Mouse (Mus musculus): ENCODE results near the gene Cotl1.

Cotl1 gene

DNA sequence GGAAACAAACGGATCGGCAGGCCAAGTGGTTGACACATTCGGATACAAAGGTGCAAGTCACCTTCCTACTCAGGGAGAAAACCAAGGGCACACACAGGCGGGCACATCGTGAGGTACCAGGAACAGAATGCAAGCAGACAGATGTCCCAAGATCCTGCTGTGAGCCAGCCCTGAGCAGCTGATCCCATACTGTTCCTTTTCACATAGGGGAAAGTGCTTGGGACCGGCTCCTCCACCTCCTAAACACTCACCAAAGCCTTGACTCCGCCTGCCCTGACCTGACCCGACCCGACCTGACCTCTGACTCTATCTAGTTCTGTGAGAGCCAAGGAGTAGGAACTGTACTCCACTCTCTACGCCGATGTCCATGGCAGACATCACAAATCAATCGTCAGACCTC is 22.9 kb downstream of the Cotl1 start:
- DNase-seq (ENCODE audit: low spot score in 2 of 2), result no peak

DNA sequence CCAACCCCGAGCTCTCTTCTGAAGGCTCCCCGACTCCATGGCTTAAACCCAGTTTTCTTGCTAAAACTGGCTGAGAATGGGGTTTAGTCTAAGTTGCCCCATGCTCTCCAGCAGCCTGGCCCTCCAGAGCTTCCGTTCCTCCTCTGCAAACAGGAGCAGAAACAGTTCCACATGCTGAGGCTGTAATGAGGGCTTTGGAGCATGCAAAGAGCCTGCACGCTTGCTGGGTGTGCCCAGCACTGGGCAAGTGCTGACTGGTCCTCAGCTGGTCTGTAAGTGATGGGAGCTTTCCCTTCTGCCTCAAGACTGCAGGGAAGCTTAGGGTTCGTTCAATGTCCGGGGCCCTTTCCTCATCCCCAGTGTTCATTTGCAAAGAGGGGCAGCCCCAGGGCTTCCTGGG is 24.1 kb downstream of the Cotl1 start:
- no peak for DNase-seq (ENCODE audit: low spot score in 2 of 2)

DNA sequence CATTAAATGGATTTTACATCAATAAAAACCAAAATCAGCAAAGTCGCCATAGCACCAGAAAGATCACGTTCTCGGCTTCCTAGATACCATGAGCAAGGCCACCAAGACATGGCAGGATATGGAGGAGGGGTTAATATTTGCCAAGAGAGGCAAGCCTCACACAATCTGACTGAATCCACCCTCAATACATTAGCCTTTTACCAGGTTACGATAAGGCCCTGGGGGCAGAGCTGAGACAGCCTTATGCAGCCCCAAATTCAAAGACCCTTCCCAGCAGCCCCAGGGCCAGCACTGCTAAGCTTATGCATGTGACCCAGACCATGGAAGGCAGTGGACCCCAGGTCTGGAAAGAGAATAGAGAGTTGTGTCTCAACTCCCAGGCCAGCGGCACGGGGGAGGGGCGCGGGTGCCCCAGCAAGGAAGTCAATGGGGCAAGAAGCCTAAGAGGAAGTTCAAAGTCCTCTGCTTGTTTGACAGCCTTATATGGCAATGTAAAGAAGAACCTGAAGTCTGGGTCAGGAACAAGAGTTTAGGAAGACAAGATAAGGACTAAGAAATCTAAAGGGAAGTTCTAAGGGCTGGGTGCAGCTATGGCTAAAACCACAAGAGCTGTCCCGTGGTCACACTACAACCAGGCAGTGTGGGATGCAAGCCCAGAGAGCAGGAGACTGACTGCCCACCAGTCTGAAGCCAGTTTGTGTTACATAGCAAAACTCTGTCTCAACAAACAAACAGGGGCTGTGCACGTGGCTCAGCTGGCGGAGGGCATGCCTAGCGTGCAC is 27.5 kb downstream of the Cotl1 start:
- DNase-seq (ENCODE audit: low spot score in 2 of 2), result no peak

DNA sequence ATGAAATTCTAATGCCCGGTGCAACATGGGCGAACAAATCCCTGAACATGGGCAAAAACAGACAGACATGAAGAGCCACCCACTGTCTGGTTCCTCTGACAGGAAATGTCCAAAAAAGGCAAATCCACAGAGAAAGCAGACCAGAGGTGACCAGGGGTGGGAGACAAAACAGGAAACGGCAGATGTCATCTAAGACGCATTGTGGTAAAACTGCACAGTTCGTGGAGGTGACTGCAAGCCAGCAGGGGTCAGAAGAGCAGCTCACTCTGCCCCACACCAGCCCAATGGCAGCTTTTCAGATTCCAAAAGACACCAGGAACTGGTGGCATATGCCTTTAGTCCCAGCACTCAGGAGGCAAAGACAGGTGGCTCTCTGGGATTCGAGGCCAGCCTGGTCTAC is 28.4 kb downstream of the Cotl1 start:
- DNase-seq (ENCODE audit: low spot score in 2 of 2), result no peak

DNA sequence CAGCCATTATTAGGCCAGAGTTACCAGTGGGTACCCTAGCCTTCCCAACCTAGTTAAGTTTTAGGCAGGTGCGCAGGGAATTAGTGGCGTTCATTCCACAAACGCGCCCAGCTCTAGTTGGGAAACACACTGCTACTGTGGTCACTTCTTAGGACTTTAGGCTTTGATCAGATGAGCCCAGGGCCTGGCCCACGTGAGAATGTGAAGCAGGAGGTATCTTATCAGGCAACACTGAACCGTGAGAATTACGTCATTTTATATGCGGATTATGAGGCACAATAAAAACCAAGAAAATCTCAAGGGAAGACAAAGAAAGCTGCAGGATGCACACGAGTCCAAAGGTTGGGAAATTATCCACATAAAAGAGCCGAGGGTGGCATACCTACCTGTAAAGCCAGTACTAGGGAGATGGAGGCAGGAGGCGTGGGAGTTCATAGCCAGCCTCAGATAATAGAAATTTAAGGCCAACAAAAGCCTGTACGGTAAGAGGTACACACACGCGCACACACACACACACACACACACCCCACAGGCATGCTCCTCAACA is 29.3 kb downstream of the Cotl1 start:
- DNase-seq (ENCODE audit: low spot score in 2 of 2), result no peak

DNA sequence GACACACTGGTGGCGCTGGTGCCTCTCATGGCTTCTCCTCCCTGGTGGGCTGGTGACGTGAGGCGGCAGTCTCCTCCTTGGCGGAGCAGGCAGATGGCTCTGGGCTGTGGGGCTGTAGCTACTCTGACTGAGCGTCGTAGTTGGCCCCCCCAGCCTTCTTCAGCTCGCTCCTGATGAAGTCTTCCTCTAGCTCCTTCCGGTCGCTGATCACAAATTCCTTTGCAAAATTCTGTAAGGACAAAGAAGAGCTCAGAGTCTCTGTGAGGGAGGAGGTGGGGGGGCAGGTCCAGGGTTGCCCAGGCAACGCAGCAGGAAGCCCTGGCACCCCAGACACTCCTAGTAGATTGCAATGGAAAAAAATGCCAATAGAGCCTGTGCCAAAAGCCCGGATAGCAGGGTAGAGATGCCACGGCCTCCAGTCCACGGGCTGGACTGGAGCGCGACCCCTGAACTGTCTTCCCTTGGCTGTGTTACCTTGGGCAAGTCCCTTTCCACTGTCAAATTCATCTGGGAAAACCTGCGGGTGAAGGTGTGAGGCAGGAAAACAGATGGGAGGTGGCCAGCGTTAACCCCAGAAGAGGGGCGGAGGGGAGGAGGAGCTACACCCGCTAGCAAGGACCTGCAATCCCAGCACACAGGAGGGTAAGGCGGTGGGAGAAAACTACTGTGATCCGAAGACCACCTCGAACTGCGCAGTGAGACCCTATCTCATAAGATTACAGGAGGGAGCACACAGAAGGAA is 30.0 kb downstream of the Cotl1 start:
- no peak for DNase-seq (ENCODE audit: low spot score in 2 of 2)

DNA sequence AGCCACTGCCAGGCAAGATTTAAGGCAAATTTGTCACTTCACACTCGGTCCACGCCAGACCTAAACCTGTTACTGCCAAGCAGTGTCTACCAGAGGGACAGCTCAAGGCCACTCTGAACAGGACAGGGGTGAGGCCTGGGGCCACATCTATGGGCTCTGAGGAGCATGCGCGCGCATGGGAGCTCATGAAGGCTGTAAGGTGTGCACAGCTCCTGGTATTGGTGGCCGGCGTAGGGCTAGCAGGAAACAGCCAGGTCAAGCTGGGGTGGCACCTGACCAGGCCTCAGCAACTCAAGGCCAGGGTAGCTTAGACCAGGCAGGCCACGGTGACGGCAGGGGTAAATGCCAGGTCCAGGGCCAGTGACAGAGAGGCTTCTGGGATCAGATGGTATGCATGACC is 30.7 kb downstream of the Cotl1 start:
- DNase-seq (ENCODE audit: low spot score in 2 of 2), result no peak

DNA sequence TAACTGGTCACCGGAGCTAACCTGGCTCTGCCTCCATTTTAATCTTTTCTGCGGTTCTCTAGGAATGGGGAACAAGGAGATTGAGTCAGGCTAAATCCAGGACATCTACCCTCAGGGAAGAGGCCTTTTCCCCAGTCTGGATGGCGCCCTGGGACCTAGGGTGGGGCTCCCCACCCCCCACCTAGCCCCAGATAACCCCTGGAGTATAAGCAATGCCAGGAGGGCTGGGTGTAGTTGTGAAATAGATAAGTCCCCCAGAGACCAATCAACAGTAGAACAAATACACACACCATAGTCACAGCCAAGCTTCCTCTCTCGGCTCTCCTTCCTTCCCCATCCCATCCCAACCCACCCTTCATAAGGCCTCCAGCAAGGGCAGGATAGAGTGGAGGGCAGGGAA is 32.7 kb downstream of the Cotl1 start:
- DNase-seq (ENCODE audit: low spot score in 2 of 2), result no peak

DNA sequence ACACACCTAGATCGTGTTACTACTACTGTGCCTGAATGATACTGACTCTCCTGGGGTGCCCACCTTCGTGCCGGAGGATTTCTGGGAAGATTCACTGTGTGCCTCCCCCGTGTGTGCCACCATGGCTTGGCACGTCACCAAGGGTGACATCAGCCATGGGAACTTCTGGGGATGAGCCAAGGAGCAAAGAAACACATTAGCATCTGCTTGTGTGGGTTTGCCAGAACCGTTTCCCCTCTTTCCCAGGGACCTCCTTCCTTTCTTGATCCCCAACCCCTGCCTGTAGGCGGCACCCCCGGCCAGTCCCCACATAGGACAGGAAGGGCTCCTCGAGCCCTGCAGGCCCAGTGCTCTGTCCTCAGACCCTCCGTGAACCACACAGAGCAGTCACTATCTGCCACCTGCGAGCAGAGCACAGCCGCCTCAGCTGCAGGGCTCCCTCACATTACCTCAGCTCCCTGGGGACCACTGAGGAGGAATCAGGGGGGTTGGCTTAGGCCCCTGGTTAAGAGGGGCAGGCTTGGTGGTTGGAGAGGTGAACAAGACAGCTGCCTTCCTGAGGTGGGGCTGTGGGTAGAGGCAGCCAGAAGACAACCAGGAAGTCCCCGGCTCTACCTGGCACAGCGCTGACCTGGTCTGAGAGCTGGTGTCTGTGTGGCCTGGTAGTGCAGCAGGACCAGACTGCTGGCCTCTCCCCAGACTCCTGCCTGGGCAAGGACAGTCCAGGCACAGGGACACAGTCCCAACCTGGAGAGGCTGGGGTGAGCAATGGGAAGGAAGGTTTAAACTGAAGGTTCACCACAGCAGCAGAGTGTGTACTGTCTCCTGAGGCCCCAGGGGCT is 33.7 kb downstream of the Cotl1 start:
- peak; percentile 41 to 65 for DNase-seq (ENCODE audit: low spot score in 2 of 2)

DNA sequence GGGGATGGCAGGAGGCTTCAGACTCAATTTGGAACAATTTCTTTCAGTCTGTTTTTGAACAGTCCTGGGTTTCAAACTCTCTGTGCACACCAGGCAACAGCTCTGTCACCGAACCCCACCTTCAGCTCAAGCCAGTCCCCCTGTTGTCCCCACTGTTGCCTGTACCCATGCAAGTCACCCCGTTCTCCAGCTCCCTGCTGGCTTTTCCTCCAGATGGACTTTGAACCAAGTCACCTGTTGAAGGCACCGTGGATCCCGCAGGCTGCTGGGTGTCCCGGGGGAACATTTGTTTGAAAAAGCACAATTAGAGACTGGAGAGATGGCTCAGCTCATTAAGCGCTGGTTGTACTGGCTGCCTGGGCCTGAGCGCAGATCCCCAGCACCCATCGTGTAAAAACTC is 35.1 kb downstream of the Cotl1 start:
- DNase-seq (ENCODE audit: low spot score in 2 of 2), result no peak

DNA sequence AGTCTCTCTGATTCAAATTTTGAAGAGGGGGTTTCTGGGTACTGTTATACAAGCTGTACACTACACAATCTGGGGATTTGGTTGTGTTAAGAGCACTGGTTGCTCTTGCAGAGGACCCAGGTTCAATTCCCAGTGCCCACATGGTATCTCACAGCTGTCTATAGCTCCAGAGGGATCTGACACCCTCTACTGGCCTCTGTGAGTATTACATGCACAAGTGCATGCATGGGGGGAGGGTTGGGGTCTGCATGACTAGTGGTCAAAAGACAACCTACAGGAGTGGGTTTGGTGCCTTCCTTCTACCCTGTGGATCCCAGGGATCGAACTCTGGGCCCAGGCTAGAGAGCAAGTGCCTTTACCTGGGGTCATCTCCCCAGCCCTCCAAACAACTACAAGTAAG is 37.8 kb downstream of the Cotl1 start:
- DNase-seq (ENCODE audit: low spot score in 2 of 2), result no peak

DNA sequence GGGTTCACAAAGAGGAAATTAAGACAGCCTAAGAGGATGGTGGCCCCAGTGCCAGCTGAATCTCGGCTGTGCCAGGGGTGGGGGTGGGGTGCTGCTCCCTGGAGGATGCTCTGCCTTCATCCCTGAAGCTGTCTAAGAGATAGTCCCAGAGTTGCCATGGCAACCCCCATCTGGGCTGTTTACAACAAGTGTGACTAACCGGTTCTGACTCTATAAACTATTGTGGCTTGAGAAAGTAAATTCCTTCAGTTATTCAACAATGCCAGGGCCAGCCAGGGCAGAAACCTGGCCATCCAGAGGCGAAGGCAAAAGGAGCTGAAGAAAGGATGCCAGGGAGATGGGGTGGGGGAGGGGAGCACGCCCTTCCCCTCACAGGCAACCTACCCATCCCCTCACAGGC is 39.2 kb downstream of the Cotl1 start:
- no peak for DNase-seq (ENCODE audit: low spot score in 2 of 2)

DNA sequence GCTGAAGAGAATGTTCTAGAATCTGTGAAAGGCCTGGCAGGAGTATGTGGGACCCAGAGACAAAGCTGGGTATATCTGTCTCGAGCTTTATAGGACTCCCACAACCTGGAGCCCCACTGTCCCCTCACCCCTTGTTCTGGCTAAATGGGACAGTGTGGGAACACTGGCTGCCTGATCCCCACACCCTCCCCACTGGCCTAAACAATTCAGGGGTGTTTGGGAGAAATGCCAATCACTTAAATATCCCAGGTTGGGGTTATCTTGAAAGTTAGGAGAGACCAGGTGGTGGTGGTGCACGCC is 41.4 kb downstream of the Cotl1 start:
- DNase-seq (ENCODE audit: low spot score in 2 of 2), result no peak

DNA sequence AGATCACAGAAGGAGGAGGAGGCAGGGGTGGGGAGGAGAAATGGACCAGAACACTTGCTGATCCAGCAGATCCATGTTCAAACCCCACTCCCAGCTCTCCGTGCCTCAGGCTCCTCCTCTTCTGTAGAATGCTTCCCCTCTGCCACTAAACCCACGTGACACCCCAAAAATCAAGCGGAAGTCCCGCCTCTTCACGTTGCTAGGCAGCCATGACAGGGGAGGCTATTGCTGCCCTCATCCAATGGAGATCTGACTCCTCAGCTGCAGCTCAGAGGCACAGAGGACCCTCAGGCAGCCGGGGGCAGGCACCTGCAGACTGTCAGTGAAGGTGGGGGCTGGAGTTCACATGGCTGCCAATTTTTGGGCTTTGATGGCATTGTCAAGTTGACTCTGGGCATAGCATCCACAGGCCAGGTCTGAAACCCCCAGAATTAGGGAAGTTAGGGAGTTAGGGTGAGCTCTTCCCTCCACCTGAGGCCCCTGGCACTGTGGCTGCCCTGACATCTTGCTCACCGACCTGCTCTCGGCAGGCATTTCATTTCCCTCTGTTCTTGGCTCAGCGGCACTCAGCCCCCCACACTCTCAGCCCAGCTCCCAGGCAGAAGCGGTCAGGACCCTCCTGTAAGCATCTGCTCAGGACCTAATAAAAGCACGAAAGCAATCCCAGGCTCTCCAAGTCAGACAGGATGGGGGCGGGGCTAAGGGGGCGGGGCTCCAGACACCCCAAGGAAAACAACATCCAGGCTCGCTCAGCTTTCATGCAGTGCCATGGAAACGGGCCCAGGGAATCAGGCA is 42.0 kb downstream of the Cotl1 start:
- DNase-seq (ENCODE audit: low spot score in 2 of 2), result no peak

DNA sequence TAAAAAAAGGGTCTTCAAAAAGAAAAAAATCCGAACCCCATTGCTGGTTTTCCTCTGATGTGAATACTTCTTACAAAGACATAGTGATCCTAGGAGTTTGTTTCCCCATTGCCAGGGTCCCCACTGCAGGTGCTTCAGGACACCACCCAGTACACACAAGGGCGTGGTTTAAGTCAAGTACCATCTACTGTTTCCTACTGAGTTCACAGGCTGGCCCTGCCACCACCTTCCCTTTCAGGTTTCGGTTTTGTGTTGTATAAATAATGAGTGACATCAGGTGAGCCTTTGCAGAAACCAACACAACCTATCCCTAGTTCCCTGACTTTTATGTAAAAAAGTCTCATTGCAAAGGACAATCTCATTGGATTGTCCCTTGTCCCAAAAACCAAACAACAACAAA is 44.7 kb downstream of the Cotl1 start:
- DNase-seq (ENCODE audit: low spot score in 2 of 2), result no peak

DNA sequence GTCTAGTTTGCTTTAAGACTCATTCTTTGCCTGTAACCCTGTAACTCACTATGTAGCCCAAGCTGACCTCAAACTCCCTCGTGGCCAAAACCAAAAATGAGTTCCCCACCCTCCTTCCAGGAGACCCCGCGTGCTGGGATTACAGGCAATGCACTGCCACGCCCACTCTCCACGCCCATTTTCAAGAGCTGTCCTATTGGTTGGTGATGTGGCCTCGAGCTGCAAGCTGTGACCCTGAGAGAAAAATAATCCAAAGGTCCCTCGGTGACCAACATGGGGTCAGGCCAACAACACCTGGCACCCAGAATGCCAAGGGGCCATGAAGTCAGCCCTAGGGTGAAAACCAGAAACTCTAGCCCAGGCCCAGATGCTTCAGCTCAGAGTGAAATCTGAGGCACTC is 45.7 kb downstream of the Cotl1 start:
- no peak for DNase-seq (ENCODE audit: low spot score in 2 of 2)

DNA sequence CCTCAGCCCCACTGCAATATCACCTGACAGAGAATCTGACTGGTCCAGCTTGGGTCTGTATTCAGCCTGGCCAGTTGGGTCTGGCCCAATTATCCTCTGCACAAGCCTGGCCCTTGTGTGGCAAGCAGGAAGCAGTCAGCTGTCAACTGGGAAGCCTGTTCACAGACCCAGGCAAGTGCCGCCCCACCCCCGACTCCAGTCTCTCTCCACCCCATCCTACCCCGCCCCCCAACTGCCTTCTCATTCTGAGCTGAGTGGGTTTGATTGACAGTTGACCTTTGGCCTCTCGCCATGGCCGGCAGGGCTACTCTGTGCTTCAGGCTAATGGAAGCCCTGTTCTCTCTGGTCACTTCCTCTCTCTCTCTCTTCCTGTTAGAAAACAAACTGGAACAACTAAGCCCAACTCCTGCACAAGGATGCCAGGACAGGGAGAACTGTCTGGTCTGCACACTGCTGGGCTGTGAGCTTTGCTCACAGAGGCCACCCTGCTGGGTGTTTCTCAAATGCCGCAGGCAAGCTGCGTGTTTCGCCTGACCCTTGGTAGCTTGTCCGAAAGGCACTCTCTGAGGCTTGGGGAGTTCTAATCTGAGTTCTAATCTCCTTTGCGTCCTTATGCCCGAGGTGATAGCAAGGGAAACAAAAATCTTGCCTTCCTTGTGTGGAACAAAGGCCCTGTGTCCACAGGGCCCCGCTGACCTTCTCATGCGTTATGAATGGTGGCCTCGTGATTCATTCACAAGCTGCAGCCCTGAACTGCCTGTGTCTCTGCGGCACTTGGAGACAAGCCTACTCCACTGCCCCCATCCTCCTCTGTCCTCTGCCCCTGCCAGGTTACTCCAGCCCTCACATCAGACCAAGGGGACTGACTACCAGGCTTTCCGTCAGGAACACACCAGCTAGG is 48.3 kb downstream of the Cotl1 start:
- no peak for DNase-seq (ENCODE audit: low spot score in 2 of 2)

DNA sequence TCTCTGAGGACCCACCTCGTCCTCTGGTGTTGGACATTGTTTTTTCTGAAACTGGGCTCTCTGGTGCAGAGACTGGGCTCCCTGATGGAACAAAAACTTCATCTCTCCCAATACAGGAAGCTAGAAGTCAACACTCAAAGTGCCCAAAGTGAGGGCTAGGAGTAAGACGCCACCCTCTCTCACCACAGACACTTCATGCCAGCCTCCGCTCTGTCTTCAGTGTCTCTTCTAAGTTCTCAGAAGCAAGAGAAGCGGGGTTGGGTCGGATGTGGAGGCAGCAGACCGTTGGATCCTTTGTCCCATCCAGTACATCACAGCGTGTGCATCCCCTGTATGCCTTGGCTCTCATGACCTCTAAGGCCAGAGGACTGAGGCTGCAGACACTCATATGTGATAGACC is 50.8 kb downstream of the Cotl1 start:
- no peak for DNase-seq (ENCODE audit: low spot score in 2 of 2)

DNA sequence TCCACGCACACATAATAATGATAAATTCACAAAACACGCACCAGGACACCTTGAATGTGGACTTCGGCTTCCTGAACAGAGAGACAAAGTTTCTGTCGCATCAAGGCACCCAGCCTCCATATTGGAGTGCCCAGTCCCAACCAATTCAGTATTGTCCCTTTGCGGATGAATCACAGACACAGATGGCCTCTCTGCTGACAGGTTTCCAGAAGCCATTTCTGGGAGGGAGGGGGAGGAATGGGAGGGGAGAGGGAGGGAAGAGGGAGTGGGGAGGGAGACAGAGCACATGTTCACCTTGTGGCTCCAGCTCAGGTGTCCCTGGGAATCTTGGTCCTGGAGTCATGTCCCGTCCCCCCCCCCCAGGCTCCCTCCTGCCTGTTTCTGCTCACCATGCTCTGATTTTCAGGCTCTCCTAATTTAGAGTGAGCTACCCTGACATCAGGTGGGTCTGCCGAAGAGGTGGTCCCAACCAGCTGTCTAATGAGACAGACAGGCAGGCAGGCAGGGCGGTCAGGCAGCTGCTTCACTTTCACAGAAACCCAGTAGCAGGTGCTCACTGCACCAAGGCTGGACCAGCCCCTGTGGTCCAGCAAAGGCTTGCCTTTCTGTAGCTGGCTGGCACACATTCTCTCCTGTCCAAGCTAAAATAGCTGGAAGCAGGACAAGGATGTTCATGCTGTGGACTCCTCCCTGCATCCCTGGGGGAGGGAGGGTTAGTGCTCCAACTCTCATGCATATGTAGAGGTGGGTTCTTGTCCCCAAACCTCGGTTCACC is 51.5 kb downstream of the Cotl1 start:
- no peak for DNase-seq (ENCODE audit: low spot score in 2 of 2)

DNA sequence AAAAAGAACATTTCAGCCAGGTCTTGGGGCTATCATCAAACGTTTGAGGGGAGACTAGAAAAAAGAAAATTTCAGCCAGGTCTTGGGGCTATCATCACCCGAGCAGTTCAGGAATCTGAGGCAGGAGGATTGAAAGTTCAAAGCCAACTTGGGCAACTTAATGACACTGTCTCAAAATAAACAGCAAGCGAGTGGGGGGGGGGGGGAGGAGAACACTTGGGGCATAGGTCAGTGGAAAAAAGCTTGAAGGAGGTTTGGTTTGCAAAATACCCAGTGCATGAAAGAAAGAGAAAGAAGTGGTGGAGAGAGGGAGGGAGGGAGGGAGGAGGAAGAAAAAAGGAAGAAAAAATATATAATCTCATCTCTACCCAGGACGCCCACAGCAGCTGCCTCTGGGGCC is 53.0 kb downstream of the Cotl1 start:
- no peak for DNase-seq (ENCODE audit: low spot score in 2 of 2)

Data from frontal cortex, postnatal 25 days (tissue).